Mouse (Mus musculus) gastrocnemius, adult 18-20 months (tissue): Measurements from ENCODE around the gene Grin2b. TPM values are rescaled to one million over a fixed set of nuclear protein-coding genes. Genes with fewer than 3 reads are reported as not detected.

Source experiments
- DNase-seq: peaks from one replicate; pipeline ENCODE4 v3.0.0; 2021; ENCODE audit warnings: low spot score
- total RNA-seq, 2 experiments: library from RNA; stranded (reverse); gene quantifications; 2 replicates each; pipeline ENCODE4 v1.2.3; 2021

Grin2b gene
- total RNA-seq, 2 experiments from 2014 or later, result 0.02 TPM

DNA sequence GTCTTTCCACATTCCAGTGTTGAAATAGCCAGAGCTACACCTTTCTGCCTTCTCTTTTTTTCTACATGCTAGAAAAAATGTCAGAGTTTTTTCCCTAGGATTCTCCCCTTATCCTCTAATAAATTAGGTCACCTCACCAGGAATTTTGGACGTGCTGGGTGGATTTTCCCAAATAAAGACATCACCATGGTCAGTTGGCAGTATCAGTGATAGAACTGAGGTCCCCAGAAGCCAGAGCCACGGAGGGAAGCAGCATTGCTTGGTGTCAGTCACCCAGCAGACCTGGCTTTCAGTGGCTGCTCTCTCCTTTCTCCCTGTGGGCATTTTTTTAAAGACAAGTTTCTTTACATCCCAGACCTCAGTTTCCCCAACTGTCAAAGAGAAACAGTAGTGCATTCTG lies 68.1 kb downstream of the Grin2b start:
- DNase-seq, result no peak

DNA sequence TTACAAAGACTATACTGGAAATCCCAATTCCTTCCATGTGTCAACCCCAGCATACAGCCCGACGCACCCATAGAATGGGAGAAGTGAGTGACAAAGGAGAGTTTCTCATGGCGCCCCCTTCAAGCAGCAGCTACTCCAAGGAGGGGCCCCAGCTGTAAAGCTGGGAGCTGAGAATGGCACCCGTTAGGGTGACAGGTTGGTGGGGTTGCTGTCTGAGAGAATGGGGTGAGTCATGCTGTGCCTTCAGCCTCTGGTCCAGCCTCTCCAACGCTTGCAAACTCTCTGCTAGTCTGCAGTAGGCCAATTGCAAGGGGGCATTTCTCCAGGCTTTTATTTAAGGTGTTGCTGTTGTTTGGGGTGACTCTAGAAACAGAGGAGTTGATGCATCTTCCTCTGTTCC lies 73.1 kb downstream of the Grin2b start:
- DNase-seq, result no peak

DNA sequence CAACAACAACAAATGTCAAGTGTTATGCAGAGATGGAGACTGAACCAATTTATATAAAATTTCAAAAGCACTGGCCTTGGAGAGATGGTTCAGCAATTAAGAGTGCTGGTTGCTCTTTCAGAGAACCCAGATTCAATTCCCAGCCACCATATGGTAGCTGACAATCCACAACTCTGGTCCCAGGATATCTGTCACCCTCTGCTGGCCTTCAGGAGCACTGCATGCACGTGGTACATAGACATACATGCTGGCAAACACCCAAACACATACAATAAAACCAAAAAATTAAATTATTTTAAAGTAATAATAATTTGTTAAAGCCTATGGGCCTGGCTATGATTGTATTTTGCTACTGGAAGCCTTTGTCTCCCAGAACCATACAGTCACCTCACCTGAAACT lies 77.0 kb downstream of the Grin2b start:
- no peak for DNase-seq

DNA sequence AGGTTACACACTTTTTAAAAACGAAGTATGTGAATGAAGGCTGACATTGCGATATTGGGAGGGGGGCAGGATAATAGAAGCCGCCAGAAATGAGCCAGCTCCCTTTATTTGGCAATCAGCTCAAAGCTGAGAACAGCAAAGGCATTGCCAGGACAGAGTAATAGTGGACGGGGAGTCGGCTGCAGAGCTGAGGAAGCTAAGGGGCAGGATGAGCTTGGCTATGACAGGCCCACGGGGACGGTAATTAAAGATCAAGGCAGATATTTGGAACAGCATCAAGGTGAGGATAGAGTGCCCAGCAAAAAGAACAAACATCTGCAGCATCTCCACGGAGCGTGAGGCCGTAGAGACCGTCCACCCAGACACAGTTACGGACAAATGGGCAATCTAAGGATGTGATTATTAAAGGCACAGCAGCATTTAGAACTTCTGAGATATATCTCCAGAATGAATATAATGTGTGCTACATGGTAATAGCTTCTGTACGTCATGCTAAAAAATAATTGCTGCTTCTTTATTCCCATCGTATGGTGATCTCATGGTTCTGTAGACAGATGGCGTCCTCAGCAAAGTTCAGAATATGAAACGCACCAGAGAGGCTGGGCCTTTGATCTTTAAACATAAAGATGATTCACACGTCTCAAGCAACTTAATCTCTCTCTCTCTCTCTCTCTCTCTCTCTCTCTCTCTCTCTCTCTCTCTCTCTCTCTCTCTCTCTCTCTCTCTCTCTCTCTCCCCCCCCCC lies 93.1 kb downstream of the Grin2b start:
- no peak for DNase-seq

DNA sequence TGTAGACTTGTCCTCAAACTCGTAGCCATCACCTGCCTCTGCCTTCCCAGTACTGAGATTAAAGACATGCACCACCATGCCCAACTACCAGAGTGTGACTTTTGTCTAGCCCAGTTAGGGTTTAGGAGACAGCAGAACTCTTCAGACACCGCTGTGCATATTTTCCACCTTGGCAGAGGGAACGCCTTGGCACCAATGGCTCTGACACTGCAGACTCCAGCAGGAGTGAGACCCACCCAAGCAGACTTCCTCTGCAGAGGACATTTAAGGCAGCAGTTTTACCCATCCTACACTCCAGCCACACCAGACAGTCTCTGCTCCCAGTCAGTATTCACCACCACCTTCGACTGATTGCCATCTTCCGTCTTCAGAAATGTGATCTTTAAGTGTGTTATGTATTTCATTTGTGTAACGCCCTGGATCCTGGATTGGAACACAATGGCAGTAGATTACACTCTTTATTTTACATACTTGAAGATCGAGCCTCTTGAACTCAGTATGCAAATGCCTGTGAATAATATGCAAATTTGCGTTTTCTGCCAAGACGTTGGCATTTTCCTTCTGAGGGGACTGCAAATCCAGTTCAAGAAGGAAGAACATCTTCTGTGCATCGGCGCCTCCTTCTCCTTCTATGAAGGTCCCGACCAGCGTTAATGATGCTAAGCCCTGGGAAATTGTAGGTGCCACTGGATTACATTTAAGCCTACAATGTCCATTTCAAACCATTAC lies 100.8 kb downstream of the Grin2b start:
- DNase-seq, result no peak

DNA sequence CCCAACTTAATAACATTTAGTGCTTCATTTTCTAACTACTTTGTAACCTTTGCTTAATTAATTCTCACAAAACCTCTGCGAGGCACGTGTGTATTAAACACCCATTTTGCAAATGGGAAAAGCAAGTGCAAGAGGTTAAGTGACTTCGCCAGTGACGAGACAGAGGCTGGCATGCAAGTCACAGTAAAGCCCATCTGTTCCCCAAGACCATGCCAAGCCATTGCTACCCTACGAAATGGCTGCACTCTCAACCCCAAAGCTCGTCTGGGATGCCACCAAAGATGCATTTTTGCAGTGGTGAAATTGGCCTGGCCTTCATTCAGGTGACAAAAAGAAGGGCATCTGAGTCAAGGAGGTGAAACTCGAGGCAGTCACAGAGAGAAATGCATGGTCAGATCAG lies 103.2 kb downstream of the Grin2b start:
- no peak for DNase-seq

DNA sequence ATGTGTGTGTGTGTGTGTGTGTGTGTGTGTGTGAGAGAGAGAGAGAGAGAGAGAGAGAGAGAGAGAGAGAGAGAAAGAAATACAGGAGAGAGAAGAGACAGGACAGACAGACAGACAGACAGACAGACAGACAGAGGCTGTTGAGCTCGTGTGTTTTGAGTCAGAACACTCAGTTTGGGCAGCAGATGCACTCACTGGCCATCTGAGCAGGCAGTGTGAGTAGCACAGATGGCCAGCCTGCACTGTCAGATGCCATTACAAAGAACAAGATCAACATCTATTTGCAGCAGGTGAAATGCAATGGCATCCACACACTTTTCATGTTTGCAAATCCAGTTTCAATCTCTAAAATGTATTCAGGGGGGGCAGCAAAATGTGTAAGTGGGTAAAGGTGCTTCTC lies 120.0 kb downstream of the Grin2b start:
- DNase-seq, result no peak

DNA sequence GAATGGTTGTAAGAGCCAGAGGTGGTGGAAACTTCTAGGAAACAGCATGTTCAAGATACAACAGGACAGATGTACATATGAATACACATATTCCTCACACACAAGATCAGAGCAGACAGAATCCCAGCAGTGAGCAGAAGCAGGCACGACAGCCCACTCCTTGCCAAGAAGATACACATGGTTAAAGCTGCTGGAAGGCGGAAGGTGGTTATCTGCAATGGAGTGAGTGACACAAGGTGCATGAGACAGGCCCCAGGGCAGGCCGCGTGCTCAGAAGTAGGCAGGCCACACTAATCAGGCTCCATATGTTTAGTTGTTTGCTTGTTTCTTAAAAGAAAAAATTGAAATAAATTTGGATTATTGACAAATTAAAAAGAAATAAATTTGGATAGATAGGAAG lies 123.0 kb downstream of the Grin2b start:
- no peak for DNase-seq

DNA sequence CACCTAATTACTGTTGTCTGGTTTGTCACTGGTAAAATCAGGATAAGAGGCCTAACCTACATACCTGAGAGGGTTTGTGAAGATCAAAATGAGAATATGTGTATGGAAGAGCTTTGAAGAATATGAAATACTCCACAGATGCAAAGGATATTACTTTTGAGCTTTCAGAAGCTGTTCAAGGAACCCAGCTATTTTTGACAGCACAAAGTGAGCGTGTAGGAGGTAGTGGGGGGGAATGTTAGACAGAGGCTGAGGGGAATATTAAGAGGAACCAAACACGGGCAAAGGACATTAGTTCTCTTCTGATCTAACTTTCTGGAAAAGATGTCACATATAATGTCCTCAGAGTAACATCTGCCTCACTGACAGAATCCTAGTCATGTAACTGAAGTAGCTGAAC lies 125.2 kb downstream of the Grin2b start:
- DNase-seq, result no peak

DNA sequence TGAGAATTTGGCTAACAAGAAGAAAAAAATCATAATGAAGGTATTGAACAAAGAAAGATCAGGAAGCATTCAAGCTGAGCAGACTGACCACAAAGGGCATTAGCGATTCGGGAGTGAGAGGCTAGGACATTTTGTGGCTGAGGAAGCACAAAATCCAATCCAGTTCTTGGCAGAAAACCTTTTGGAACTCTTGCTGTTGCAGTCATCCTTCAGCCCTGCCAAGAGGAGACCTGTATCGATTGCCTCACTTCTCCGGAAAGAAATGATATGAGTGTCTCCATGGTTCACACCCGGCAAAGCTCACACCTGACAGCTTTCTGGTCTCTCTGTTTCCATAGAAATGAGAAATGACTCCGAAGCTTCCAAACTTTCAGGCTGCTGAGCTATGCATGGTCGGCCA lies 127.2 kb downstream of the Grin2b start:
- DNase-seq, result no peak

DNA sequence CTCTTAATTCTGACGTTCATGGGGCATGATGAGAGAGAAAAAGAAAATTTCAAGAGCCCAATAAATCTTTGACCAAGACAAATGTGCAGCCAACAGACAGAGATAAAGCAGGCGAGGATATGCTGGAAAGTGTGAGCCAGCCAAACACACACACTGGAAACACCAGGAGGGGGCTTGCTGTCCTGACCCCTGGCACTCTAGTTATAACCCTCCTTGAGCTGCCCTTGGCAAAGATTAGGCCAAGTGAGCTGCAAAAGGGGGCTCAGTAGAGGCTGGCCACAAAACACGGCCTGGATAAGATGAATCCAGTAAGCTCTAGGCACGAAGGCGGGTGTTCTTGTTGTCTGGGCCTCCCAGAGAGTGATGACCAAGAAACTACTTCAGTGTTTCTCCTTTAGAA lies 128.8 kb downstream of the Grin2b start:
- DNase-seq, result no peak

DNA sequence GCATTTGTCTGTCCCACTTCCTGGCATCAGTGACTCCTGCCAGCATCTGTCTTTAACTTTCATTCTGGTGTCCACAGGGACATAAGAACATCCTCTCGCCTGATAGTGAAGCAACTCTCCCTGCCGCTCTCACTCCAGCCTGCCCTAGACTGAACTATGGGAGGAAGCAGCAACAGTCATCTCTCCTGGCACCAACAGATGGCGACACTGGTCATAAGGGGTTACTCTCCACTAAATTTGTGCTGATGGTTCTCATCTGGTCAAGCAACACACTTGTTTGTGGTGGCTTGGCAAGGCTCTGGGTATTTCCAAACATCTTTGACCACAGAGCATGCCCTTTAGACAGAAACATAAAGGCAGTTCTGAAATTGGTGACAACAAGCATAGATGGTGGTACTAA lies 130.9 kb downstream of the Grin2b start:
- no peak for DNase-seq

DNA sequence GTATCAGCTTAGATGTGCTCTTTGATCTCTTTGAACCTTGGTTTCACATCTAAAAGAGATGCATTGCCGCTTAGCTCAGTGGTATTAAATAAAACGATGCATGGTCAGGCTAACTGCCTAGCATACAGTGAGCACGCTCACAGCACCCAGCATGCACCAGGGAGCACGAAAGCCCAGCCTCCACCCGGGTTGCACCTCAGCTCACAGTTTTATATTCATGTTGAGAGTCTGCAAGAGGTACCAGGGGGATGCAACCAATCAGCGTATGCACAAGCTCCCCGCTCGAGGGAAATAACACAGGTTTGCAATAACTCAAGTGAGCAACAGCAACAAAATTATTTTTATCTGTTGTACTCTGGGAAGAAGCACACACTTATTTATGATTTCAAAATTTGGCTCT lies 131.5 kb downstream of the Grin2b start:
- no peak for DNase-seq

DNA sequence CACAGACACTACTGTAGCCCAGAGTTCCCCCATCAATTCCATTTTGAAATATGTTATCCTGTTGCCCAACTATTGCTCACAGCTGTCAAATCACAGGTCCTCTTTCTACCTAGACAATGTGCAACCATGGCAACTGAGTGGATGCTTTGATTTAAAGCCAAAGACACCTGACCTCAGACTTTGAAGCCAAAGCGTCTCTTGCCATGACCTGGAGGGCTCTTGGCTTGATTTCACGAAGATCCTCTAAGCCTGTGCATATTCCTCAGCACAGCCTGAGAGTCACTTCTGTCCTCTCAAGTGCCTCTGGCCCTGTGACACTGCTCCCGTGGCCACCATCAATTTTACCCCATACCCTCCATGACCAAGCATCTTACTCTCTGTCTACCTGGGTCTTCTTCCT lies 132.4 kb downstream of the Grin2b start:
- DNase-seq, result no peak

DNA sequence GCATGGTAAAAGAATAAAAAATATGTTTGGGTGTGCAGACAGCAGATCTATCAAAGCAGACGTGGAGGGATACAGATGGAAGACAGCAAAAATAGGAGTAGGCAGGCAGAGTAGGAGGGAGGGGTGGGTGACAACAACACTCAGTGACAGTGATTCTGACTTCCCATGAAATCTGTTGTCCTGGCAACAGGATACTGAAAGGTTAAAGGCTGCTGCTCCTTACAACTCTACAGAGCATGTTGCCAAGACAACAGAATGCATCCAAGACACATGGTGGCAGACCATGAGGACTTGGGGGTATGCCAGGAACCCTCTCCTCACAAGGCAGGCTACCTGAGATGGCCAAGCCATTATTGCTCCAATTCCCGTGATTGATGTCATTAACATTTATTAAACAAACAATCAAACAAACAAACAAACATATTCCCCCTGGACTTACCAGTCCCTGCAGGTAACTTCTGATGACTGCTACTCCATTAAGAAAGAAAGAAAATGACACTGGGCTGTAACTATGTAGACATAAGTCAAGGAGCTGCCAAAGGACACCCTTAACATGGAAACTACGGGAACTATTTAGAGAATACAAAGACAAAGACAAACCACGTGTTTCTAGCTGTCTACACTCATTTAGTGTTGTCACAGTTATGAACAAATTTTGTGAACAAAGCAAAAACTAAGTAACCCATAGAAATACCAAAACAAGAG lies 143.9 kb downstream of the Grin2b start:
- DNase-seq, result no peak

DNA sequence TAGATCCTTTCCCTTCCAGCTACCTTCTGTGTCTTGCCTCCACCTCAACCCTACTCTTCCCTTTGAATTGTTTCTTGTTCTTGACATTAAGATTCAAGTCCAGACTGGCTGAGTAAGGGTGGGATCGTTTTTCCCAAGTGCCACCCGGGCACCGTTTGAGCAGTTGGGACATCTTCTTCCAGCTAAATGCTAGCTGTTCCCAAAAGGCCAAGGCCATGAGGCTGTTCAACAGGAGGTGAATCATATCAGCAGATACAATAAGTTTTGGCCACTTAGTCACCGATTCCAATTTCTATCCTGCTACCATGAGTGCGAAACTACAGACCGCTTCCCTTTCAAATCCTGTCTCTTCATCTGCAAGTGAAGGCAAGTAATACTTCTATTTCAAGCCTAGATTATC lies 146.4 kb downstream of the Grin2b start:
- no peak for DNase-seq

DNA sequence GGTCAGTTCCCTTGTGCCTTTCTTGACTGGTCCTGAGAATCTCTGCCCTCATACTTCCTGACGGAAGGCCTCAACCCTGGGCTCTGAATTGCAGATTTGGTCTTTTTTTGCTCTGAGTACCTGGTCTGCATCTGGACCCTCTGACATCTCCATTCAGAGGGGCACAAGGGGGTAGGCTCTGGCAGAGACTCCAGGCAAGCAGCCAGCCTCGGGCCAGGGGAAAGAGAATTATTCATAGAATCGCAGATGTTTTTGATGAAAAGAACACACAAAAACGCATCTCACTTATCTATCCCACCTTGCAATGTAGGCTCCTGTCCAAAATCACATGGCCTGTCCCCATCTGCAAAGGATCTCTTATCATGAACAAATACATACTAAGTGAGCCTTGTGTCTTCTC lies 147.5 kb downstream of the Grin2b start:
- DNase-seq, result no peak

DNA sequence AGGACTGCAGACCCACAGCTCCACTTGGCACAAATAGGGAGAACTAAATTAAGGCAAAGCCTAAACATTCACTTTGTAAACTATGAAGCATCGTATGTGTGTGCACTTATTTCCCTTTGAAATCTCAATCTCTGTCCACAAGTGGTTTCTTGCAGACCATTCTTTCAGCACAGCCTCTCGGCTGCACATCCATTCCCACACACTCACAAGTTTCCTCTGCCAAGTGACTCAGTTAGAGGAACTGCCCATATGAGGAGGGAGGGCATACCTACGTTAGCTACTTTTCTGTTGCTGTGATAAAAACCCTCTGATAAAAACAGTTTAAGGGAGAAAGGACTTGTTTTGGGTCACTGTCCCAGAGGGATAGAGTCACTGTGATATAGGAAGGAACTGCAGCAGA lies 152.9 kb downstream of the Grin2b start:
- DNase-seq, result no peak

DNA sequence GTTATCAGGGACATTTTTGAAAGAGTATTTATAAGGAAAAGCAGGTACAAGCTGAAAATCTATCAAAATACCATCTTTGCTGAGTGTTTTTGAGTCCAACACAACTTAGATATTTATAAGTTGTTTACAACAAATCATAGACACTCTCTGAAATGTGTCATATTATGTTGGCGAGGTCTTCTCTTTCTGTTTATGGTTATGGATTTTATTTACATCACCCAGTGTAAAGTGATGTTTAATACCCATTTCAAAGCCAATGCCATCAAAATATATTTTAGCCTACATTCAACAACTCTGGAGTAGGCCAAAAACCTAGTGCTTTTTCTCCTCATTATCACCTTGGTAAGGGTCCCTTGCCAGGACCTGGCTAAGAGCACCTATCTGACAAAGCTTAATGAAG lies 154.3 kb downstream of the Grin2b start:
- no peak for DNase-seq

DNA sequence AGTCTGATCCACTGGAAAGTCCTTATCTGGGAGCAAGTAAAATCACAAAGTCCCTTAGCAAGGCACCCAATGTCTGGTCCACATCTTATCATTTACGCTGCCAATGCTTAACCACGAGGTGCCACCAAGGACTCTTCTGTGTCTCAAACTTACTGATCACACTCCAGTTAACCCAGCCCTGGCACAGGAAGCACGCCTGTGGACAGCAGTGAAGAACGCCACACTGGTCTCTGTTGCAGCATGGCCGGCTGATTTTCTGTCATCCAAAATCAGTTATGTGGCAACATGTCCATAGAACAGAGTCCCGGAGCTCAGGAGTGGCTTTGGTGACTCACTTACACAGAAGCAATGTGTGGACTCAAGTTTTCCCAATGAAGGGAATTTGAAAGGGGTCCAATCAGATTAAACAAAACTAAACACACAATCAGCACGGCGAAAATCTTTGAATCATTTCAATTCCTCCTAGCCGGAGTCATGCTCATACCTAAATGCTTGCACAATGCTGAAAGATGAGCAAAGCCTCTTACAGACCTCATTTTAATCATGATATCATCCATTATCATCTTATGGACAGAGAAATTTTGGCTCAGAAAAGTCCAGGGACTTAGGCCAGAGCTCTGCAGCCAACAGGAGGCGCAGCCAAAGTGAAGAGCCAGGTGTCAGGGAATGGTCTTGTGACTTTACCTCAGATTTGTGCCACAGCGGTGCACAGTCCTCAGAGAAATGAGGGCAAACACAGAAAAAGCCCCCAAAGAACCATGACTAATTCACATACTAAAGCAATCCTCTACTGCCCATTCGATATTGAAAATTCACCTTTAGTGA lies 159.5 kb downstream of the Grin2b start:
- no peak for DNase-seq

DNA sequence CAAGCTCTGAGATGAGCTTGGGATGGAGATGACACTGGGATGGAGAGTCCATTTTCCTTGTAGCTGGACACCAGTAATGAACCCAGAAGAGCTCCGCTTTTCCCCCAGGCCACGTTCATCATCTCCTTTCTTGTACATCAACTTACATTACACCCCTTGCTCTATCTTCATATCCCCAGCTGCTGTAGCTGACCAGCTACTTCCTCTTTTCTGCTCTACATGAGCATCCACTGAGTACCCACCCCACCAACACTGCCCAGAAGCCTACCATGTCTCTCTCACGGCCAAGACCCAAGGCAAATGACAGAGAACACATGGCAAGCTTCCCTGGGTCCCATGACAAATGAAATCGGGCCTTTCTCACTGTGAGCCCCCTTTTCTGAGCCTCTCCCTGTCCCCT lies 161.8 kb downstream of the Grin2b start:
- no peak for DNase-seq

DNA sequence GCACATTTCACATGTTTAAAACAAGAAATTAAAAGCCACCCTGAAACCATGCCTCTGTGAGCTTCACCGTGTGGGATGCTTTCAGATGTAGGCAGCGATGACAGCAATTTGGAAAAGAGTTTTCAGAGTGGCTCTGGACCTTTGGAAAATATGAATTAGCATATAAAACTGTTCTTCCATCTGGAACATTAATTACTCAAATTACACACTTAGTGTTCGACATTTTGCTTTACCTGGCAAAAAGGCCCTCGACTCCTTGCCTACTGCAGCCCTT lies 162.3 kb downstream of the Grin2b start:
- no peak for DNase-seq
